Mouse (Mus musculus) CD8-positive naive resting alpha-beta T cell, adult 2 months (primary cell): Measurements from ENCODE around the gene Gm21188.
"Not testable (repeated sequence)": the region's sequence is repeated elsewhere in the genome, so short reads cannot be mapped to it uniquely, and the experiment has no call there.

Source experiments
- DNase-seq, 2 experiments: peaks; one replicate each; pipeline ENCODE4 v3.0.0; 2022; ENCODE audit warnings: low read depth in 2 of 2, low spot score in 2 of 2

Gene Gm21188

GRCm38 (mm10) chr13:120026911-120027310 is 25.1 kb downstream of the Gm21188 start, which contains the start of gene Gm36079:
Gene Gm36079, minus strand, starts transcription at chr13:120027011.
- not testable (repeated sequence) for DNase-seq

- DNase-seq = not testable (repeated sequence)
Measured at GRCm38 (mm10) chr13:120026373-120026772, 25.6 kb downstream of the Gm21188 start.

- not testable (repeated sequence) for DNase-seq
Measured at GRCm38 (mm10) chr13:120025576-120025975, 26.4 kb downstream of the Gm21188 start.

- not testable (repeated sequence) for DNase-seq
Measured at GRCm38 (mm10) chr13:120025004-120025403, 27.0 kb downstream of the Gm21188 start.

GRCm38 (mm10) chr13:120024581-120024980 is 27.4 kb downstream of the Gm21188 start:
- DNase-seq = not testable (repeated sequence)

GRCm38 (mm10) chr13:120021477-120021876 is 30.5 kb downstream of the Gm21188 start:
- DNase-seq = not testable (repeated sequence)

- DNase-seq = not testable (repeated sequence)
Measured at GRCm38 (mm10) chr13:120015348-120016007, 36.5 kb downstream of the Gm21188 start.

GRCm38 (mm10) chr13:120013962-120014361 is 38.0 kb downstream of the Gm21188 start:
- not testable (repeated sequence) for DNase-seq

GRCm38 (mm10) chr13:120013544-120013943 is 38.5 kb downstream of the Gm21188 start:
- DNase-seq = not testable (repeated sequence)

- DNase-seq = not testable (repeated sequence)
Measured at GRCm38 (mm10) chr13:120010068-120010467, 41.9 kb downstream of the Gm21188 start.

GRCm38 (mm10) chr13:119999215-119999614 is 52.8 kb downstream of the Gm21188 start:
- DNase-seq = not testable (repeated sequence)

GRCm38 (mm10) chr13:119998442-119999086 is 53.4 kb downstream of the Gm21188 start:
- not testable (repeated sequence) for DNase-seq

- not testable (repeated sequence) for DNase-seq
Measured at GRCm38 (mm10) chr13:119991917-119992496, 60.0 kb downstream of the Gm21188 start.

GRCm38 (mm10) chr13:119991264-119991663 is 60.7 kb downstream of the Gm21188 start:
- not testable (repeated sequence) for DNase-seq
